Mouse (Mus musculus) thymus, postnatal 10 days (tissue): ENCODE data around the gene Fat2.
A peak's percentile ranks its signal among the peaks of the same experiment; 100 is the strongest.

Source experiments
- DNase-seq, 2 experiments: peaks; one replicate each; pipeline ENCODE4 v3.0.0; 2021; ENCODE audit warnings: low spot score in 2 of 2

Gene Fat2

DNA sequence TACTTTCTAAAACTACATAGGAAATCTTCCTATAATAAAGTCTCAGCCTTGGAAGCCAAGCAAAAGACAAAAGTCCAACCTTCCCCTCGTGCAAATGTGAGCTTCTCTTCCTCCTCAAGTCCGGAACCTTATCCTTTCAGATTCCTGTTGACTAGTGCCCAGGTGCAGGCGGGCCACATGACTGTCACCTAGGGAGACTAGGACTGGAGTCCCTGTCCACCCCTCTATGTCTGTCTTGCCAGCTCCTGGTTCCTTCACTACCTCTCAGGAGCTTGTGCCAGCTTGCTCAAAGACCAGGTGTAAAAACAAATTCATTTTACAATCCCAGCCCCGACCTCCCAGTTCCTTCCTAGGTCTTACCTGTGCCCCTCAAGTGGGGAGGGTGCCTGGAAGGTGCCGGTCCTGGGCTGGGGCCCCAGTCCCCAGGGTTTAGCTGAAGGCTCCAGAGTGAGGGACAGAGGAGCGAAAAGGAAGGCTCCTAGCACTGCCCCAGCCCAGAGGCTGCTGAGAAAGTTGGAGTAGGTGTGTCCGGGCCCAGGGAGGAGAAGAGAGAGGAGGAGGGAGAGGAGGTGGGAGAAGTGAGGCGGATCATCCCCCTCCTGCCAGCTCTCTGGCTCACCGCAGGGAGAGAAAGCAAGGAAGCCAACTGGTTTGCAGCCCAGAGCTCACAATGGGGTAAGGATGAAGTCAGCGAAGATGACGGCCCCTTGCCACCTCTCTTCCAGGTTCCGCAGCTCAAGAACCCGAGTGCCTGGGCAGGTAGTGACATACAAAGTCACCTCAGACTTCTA lies at the start of gene Fat2:
Gene Fat2, minus strand, starts transcription at position 464 of the 791 bp plus-strand sequence.
- DNase-seq = no peak

DNA sequence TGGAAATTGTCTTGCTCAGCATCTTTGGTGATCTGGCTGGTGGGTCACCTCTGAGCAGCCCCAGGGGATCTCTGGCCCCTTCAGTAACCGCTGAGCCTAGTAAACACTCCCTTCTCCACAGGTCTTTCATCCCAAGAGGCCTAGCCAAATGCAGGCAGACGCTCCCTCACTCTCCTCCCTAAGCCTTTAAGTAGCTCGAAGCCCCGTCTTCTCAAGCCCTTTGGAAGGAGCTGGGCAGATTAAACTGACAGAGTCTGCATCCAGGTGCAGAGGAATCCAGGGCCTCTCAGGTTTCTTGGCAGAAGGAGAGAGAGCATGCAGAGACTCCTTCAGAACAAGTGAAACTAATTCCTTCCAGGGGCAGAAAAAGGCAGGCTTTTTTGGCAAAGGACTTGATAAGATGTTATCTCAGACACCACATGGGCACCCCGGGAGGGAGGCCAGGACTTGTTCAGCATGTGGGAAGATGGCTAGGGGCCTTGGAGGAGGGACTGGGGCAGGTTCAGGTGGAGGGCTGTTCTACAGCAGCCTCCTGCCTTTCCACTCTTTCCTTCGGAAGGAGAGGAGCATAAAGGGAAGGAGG lies 47.2 kb upstream of the Fat2 start:
- DNase-seq = no peak

DNA sequence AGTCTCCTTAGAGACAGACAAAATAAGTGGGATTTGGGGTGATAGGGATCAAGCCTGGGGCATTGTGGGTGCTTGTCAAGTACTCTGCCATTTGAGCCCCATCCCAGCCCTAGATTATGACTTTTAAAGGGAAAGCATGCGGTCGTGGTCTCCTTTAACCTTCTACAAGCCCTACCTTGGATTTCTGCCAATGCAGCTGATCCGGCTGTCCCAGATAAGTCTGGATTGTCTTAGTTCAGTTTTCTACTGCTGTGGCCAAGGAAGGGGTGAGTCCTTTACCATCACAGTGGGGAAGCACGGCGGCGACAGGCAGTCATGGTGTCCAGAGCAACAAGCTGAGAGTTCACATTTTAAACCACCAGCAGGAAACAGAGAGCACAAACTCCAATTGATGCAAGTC lies 44.5 kb upstream of the Fat2 start:
- DNase-seq = no peak

DNA sequence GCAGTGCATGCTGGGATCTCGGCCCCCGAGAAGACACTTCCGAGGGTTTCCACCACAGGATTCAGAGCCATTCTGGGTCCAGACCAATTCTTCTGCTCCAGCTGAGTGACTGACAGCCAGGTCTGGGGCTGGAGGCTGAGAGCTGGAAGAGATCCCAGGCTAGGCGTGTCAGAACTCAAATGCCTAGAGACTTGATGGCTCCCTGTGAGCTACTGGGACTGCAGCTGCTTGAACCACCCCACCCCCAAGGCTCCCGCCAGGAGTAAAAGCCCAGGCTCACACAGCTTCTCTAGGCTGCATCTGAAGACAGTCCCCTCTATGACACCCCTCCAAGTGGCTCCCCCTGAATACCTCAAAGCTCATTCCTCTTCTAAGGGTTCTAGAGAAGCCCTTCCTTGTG lies 42.0 kb upstream of the Fat2 start:
- no peak for DNase-seq

DNA sequence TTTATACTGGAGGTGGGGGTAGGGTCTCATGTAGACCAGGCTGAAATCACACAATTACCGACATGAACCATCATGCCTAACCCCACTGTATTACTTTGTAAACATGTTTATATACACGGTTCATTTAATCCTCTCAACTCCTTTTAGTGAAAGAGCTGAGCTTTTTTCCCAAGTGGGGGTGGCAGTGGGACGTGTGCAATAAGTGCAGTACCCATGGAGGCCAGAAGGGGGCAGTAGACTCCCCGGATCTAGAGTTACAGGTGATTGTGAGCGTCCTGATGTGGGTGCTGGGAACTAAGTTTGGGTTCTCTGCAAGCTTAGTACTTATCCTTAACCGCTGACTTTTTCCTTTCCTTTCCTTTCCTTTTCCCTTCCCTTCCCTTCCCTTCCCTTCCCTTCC lies 37.5 kb upstream of the Fat2 start:
- peak in 1 of 2 experiments; percentile 16 for DNase-seq

DNA sequence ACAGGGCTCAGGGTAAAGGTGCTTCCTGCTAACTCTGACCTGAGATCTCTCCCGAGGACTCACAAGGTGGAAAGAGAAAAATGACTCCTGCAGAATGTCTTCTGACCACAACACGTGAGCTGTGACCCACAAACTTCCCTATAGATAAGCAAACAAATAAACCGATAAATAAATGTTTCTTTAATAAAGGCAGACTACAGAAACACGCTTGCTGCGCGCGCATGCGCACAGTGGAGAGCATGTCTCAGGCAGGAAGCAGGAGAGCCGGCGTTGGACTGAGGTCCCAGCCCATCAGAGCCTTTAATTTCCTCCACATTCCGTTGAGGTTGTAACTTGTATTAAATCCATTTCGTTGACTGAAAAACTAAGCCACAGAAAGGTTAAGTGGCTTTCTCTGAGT lies 37.0 kb upstream of the Fat2 start:
- no peak for DNase-seq

DNA sequence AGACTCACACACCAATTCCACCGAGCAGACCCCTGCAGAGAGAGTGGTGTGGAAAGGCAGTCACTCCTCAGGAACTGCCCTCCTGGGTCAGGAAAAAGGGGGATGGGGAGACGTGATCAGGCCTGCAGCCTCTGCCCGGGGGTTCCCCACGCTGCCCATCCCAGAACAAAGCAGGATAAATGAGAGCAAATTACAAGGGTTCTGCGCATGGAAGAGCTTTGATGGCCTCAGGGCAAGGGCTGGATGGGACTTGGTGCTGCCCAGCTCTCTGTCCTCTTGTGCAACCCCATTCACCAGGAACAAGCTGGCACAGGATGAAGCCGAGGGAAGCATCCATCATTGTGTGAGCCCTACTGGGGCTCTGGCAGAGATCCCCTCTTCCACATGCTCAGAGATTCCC lies 35.6 kb upstream of the Fat2 start:
- DNase-seq = no peak

DNA sequence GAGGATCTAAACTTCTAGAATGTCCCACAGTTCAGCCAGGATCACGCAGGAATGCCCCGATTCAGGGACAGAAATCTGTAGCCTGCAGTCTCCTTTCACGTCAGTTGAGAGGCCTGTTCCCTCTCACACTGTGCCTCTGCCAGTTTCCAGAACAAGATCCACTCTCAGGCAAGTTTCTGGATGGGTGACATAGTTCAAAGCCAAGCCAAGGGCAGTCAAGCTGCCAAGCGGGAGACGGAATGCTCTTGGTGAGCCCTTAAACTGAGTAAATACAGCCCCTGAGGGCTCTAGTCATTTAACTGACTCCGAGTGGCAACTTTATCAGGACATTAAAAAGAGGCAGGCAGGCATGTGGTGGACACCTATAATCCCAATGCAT lies 32.7 kb upstream of the Fat2 start:
- no peak for DNase-seq

DNA sequence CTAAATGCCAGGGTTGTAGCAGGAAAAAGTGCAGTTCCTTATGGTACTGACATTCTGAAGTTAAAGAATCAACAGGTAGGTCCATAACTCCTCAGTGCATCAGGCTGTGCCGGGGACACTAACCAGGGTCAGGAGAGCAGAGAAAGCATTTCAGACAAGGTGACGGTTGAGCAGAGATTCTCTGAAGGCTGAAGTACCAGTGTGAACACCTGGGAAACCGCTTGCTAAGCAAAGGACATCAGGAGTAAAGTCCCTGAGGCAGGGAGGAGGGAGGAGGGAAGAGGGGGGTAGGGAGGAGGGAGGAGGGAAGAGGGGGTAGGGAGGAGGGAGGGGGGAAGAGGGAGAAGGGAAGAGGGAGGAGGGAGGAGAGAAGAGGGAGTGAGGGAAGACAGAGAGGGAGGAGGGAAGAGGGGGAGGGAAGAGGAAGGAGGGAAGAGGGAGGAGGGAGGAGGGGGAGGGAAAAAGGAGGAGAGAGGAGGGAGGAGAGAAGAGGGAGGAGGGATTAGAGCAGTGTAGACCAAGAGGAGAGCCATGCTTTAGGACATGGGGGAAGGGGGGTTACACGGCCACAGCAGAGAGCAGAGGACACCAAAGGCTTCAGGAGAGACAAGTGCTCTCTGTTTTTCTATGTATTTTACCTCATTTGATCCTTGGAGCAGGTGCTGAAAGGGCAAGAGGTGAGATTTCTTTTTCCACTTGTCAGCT lies 32.2 kb upstream of the Fat2 start:
- no peak for DNase-seq

DNA sequence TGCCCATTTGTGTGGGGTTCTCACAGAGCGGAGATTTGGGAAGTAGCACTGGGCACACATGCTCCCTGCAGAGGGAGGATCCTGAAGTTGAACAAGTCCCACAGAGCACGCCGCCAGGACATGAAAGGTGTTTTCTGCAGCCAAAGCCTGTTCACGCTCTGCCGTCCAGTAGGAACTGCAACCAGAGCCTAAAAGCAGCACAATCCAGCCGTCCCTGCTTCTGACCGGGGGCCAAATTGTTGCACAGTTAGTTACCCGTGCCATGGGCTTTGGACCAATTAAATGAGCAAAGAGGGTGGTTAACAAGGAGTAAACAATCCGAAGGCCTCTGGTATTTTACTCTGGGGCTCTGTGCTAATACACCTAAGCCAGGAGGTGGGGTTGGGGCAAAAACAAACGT lies 31.4 kb upstream of the Fat2 start:
- no peak for DNase-seq

DNA sequence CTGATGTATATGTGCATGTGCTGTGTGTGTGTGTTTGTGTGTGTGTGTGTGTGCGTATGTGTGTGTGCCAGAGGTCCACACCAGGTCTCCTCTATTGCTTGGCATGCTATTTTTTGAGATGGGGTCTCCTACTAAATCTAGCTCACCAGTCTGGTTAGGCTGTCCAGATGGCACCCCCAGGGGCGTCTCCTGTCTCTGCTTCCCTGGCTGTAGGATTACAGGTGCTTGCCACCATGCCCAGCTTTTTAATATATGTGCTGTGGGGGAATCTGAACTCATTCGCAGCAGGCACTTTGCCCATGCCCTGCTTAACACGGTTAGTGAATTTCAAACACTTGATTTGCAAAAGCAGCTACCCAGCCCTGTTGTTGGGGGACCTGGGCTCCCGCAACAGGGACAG lies 29.5 kb upstream of the Fat2 start:
- DNase-seq = no peak

DNA sequence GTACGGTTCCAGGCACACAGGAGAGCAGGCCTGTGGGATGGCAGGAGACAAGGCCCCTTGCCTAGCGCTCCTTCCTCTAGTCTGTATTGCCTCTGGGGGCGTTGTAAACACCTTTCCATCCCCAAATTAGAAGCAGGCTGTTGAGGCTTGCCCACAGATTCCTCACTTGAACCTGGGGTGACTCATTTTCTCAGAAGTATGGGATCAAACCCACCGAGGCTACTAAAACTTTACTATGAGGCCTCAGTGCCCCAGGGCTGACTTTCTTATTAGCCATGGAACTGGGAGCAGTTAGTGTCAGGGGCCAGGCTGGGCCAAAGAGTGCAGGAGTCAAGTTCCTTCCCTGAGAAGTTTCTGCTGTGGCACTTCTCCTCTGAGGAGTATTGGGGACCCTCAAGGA lies 28.9 kb upstream of the Fat2 start:
- DNase-seq = no peak

DNA sequence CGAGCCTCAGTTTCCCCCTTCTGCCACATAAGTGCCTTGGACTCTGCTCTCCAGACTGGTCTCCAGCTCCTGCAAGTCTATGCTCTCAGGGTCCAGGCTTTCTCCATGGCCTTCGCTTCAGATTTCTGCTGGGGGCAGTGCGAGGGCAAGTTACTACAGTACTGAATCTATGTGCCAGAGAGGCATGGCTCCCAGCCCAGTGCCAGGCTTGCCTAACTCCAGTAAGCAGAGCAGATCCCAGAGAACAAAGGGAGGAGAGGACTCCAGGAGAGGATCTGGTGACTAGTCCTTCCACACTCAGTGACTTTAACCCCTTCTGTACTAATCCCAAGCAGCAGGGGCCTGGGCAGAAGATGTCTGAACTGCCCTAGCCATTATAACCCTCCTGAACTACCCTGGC lies 28.3 kb upstream of the Fat2 start:
- DNase-seq = no peak

DNA sequence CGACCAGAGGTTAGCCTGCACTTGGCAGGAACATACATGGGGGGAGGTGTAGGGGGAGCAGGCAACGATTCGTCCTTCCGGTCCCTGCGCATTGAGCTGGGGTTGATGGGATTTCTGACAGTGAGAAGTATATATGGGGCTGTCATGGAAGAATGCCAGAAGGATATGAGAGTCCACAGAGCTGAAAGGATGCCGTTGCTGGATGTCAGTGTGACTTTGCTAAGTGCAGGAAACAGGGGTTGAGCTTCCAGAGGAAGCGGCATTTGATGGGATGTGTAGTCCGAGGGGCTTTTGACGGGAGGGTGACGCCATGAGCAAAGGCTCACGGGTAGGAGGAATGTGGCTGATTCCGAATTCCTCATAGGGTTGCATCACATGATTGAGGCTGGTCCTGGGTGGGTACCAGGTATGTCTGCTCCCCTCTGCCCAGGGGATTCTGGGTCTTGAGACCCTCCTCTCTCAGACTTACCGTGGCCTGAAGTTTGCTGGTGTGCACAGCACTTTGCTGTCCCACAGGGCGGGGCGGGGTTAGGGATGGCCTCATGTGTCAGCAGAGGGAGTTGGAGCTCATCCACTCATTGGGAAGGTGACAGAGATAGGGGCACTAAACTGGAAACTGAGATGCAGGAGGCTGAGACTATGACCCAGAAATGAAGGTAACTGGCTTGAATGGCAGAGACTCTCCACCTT lies 21.9 kb upstream of the Fat2 start:
- DNase-seq = no peak

DNA sequence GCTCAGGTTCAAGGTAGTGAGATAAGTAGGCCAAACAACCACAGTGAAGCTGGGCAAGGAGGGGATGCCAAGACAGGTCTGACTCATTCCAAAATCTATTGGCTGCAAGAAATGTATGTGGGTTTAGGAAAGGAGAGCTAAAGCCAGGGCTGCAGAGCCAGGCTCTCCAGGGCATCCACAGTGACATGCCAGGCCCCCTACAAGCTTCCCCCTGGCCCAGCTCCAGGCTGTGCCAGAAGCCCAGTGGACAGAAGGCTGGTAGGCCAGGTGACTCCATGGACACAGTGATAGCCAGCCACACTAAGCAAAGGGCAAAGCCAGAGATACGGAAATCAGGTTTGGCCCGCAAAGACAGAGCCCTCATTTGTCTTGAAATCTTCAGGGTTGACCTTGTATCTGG lies 20.5 kb upstream of the Fat2 start:
- DNase-seq = no peak

DNA sequence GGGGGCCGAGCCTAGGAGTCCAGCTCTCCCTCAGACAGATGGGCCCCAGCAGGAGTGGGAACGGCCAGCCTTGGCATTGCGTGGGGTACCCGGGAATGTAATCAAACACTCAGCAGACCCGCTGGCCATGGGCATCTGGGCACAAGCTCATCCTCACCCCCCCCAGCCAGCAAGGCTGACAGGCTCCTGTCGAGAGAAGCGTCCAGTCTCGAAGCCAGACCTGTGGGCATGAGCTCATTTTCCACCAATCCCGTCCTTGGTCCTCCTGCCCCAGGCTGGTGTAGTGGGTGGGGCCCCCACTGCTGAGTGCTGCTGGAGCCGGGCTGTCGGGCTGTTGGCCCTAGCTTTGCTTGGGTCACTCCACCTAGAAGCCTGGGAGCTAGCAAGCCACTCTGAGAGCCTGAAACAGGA lies 5.6 kb upstream of the Fat2 start:
- no peak for DNase-seq

DNA sequence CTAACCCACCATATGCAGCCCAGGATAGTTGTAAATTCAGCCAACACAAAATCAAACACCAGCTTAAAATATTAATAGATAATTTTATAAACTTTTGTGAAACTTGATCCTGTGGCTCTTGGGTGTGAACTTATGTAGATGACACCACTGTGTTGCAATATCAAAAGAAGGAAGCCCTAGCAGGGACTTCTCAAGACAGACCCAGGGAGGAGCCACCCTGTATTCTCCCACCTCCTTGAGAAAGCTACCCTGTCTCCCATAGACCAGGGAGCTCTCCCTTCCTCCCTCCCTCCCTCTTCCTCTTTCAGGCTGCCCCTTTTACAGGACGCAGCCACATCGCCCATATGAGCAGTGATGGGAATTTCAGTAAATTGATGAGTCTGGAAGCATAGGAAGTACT lies 4.4 kb upstream of the Fat2 start:
- no peak for DNase-seq

DNA sequence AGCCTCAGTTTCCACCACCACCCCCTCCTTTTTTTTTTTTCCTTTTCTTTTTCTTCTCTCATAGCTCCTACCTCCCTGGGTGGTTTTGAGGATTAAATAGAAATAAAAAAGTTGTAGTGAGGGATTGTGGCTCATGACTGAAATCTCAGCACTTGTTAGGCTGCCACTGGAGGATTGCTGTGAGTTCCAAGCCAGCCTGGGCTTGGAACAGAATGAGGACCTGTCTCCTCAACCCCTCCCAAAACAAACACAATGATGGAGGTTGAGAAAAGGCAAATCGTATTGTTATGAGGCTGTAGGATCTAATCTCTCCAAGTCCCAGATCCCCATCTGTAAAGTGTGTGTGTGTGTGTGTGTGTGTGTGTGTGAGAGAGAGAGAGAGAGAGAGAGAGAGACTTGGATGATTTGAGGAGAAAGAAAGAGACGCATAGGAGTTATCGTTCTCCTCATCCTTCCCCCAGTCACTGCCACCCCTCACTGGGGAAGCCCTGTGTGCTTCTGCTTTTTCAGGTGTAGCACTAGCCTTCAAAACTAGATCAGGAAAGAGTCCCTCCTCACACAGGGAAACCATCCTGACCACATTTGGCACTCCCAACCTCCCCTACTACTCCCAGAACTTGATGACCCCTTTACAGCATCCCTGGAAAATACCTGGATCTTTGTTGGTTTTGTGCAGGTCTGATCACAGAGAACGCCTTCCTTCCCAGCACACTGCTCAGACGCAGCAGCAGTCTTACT lies 837 bp upstream of the Fat2 start:
- no peak for DNase-seq

DNA sequence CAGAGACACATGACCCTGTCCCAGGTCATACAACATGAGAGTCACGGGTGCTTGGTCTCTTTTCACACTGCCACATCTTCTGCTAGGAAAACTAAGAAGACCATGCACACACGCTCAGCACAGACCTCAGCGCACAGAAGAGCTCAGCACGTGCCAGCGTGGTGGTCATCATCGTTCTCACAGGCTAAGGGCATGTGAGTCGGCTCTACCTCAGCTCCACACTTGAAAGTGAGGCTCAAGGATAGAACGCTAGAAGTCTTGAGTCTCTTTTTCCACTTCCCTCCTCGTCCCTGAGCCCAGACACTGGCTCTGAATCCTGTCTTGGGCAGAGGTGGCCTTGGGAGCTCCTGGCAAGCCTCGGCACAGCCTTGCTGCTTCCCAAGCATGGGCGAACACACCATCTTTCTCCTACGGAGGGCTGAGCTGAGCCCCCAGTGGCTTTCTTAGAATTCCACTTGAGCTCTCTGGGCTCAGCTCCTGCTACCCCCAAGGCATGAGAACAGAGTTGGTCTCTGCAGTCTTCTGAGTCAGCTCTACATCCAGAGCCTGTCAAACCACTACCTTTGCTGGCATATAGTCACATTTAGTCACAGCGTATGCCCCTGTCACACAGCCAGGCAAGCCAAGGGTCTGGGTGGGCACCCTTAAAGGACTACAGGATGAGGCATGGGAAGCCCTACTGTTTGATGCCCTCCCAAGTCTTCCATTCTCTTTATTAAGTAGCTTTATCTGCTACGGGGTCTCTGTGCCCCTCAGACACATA lies 869 bp downstream of the Fat2 start:
- DNase-seq = no peak

DNA sequence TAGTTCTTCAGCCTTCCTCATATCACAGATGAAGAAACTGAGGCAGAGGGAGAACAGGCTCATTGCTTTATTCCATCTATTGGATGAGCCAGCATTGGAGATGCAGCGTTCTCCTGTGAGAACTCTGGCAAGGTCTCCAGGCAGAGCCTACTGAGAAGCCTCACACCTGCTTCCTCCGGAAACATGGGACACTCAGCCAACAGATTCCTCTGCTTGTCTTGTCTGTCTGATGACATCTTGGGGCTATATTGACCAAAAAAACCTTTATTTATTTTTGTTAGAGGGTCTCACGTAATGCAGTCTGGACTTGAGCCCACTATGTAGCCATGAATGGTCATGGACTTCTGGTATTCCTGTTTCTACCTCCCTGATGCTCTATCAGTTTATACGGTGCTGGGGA lies 1.8 kb downstream of the Fat2 start:
- DNase-seq = no peak

DNA sequence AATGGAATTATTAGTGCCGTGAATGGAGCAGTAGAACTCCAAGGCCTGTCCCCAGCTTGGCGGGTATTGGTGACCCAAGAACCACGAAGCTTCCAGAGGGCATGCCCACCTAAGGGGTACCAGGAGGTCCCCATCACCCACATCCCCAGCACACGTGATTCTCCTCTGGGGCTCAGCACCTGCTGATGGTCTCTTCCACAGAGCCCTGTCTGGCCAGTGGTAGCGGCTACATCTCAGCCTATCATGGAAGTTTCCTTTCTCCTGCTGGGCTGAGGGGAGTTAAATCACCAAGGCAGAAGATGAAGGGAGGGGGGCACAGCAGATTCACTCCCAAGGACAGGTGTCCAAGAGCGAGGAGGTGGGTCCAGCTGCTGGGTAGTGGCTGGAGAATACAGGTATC lies 2.3 kb downstream of the Fat2 start:
- DNase-seq = no peak
